Mouse (Mus musculus) kidney, adult 8-10 months (tissue): ENCODE data around the gene Lpin2.
A peak's percentile ranks its signal among the peaks of the same experiment; 100 is the strongest.

ENCODE experiments used
- DNase-seq, 2 experiments: peaks; one replicate each; pipeline ENCODE4 v3.0.0; 2022

Gene Lpin2

DNA sequence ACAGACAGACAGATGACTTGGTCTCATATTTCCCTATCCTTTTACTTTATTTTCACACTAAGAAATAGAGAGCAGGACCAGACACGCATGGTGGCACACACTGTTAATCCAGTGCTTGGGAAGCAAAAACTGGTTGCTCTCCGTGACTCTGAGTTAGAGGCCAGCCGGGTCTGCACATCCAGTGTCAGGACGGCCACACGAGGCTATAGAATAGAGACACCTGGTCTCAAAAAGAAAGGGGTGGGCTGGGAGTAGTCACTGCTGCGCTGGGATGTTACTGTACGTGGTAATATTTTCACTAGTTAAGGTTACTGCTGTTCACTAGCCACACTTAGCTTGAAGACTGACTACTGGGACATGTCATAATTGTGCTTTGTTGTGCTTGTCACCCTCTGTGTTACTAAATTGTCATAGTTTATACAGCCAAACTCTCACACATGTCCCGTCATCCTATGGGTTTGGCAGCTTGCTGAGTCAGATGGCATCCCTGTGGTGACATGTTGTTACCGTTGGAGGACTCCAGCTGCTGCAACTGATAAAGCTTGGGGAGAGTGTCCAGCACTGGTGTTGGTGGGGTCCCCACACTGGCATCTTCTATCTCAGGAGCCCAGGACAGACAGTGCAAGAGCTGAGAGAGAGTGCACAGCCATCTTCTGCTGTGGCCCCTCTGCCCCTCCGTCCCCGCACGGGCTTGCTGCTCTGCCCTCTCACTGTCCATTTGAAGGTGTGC, 53.0 kb downstream of the Lpin2 start:
- no peak for DNase-seq

DNA sequence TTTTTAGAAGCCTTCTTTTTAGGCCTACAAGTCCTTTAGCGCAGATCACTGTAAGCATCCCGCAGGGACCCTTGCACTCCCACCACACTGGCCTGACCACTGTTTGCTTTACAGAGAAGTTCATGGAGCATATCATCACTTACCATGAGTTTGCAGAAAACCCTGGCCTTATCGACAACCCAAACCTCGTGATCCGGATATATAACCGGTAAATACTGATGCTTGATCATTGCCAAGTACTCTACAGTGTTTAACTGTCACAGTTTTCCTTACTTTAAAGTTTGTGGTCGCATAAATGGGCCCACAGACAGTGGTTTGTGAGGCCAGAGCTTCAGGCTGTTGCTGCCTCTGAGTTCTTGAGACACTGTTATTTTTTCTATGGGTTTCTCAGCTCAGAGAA, 56.1 kb downstream of the Lpin2 start:
- no peak for DNase-seq

DNA sequence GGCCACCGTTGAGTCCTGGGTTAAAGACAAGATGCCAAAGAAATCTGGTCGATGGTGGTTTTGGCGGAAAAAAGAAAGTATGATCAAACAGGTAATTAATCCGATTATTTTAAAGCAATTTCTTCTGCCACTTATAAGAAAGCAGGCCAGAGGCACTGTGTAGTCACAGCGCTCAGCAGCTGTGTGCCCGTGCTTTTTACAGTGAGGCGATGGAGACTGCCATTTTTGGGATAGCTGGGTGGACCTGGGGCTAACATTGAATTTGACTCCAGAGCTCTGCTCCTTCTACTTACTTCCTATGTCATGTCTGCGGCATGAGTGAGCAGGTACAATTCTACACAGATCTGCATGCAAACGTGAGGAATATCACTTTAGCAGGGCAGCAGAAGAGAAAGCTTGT, 58.5 kb downstream of the Lpin2 start:
- DNase-seq = no peak

DNA sequence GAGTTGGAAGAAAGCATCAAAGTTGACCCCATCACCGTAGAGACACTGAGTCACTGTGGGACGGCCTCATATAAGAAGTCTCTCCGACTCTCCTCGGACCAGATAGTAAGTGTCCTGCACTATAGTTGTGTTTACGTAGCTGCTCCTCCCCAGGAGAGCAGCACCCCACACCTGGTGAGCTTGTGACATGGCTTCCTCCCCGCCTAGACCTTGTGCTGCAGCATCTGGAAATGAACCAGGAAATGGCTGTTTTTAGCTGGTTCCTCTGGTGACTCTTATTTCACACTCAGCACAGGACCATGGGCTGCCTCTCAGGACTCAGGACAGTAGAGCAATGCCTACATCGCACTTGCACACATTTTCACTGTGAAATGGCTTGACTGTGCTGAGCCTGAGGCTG, 60.3 kb downstream of the Lpin2 start:
- no peak for DNase-seq

DNA sequence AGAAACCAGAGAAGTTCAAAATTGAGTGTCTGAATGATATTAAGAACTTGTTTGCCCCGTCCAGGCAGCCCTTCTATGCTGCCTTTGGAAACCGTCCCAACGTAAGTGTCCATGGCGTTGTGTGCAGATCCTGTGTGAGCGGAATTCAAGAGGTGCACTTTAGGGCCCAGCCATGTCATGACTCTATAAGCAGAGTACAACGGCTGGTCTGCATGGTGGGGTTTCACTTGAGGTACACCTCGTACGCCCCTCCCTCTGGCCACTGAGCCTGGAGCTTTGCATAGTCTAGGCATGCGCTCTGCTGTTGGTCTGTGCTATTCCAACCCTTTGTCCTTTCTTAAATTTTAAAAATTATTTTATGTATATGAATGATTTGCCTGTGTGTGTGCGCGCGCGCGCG, 62.8 kb downstream of the Lpin2 start:
- no peak for DNase-seq

DNA sequence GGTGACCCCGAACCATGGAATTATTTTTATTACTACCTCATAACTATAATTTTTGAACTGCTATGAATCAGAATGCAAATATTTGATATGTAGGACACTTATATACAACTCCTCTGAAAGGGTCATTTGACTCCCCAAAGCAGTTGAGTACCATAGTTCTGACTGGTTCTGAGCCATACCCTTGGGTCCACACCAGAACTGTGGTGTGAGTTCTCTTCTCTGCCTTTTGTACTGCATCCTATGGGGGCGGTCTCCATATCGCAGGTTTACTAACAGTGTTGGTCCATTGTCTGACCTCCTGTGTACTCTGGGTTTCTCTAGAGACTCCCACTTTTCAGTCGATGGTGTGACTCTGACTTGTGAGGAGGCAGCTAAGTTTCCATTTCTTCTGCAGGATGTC, 63.7 kb downstream of the Lpin2 start:
- no peak for DNase-seq

DNA sequence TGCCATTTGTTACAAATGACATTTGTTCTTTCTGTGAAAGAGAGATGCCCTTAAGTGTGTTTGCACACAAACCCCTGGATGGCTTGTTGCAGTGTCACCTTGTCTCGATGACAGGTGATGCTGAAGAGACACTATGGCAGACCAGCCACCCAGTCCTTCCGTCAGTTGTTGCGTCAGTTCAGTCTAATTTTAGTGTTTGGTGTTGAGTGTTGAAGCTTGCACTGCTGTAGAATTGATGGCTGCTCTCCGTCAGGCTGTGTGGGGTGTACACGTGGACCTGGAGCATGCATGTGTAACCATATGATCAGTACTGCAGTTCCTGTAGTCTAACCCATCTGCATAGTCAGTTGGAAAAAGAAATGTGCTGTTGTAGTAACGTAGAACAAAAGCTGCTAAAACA, 66.6 kb downstream of the Lpin2 start:
- no peak for DNase-seq

DNA sequence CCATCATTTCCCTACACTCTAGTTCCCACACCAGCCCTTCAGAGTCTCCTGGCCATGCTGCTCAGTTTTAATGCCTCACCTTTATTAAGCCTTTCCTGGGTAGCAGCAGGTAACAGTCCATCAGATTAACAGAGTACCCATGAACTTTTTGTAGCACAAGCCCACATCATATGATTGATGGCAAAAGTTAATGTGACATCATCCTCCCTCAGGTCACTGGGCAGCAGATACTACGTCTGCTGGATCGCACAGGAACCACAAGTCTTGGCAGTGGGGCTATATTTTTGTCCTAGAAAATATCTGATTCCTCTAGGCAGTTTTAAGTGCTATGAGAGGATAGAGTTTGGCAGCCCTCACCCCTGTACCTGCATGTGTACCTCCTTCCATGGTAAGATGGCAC, 67.7 kb downstream of the Lpin2 start:
- no peak for DNase-seq

DNA sequence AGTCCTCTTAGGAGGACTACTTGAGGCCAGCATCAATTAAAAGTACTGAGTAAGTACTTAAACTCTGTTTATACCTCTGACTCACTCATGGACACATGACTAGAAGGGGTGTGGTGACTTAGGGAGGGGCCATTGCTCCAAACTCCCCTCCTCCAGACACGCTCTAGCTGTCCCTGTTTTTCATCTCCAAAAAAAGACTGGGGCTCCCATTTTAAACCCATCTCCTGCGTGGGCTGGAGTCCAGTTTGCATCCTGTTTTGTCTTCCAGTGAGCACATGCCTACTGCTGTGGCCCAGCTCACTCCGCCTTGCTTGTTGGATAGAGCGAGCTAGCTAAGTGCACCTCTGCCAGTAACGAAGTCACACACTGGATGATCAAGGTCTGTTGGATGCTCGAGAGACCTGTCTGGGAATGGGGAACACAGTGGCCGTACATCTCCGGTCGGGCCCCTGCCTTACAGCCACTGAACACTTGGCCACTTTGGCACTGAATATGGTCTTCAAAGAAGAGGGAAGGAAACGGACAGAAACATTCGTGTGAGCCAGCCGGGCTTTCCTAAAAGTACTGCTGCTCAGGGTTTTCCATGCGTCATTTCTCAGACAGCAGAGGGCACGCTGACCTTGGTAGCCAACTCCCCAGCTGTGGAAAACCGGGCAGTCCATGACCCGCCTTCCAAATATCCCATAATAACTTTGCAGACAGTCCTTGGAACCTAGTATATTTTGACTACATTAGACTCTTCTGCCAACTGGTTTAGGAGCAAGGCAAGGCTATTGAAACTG, 68.7 kb downstream of the Lpin2 start:
- peak; percentile 17 to 39 for DNase-seq

DNA sequence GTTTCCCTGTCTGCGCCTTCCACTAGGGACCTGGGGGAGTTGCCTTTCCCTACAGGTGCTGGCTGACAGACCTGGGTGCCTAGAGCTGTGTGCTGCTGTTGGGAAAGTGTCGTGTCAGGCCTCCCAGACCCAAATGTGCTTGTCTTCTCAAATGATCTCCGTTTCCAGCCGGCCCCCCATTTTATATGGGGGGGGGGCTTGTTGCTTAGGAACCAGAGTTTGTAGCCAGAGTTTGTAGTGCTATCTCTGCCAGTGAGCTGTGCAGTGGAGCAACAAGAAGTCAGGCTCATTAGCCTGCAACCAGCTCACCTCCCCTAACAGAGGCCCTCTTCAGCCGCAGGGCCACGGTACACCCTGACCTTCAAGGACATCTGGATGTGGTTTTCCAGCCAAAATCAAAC, 69.2 kb downstream of the Lpin2 start:
- peak in 1 of 2 experiments; percentile 50 for DNase-seq

DNA sequence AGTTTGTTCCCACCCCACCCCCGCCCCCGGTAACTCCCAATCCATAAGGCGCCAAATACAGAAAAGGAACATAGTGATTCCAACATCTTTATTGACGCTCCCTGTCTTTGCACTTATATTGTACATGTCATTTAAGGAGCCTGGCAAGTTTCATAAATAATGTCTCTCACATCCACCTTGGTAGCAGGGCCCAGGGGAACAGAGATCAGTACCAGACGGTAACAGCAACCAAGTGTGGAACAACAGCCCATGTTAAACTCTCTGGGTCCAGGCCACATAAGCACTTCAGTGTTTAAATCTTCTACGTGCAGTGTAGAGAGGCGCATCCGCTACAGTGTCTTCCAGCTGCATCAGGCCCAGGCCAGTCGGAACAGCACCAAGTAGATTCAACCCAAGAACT, 69.7 kb downstream of the Lpin2 start:
- DNase-seq = no peak

DNA sequence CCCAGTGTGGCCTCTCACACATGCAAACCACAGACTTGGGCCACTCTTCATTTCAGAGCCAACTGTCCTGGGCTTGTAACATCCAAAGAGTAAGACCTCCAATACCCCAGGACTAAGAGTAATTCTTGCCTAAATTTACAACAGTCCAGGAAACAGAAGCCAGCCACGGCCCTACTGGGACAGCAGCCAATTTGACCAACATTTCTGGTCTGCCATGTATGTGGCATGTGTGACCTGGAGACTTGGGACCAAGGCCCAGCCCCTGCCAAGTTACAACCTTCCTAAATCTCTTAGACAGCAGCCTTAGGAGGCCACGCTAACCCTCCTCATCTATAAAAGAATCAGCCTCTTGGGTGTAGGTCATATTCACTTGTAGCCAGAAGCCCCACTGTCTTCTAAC, 71.0 kb downstream of the Lpin2 start:
- DNase-seq = no peak

DNA sequence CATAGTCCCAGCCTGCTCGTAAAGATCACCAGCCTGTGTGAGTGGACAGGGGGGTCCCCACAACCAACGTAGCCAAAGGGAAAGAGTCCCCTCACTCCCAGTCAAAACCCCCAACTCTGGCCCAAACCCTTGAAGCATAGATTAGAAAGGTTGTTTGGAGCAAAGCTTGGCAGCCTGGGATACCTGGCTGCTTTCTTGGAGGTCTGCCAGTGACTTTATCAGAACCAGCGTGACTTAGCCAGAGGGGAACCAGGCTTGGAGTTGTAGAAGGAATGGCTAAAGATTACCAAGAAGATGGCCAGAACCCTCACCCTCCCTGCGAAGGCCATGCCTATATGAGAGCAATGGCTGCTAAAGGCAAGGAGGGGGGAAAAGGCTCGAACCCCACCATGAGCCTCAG, 71.7 kb downstream of the Lpin2 start:
- peak; percentile 46 to 54 for DNase-seq

DNA sequence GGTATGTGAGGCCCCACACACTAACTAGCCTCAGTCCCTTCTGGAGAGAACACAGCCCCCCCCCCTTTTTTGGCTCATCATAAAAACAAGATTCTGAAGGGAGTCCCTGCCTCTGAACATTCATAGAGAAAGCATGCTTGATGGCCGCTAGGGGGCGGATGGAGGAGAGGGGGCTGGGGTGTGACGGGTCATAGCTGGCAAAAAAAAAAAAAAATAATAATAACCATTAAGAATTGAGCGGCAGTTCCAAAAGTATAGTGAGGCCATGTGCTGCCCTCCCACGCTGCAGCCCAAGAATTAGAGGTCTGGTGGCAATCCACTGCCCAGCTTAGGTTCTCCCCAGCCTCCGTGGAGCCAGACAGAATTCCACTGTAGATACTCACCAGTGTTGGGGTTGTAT, 72.4 kb downstream of the Lpin2 start:
- DNase-seq = no peak

DNA sequence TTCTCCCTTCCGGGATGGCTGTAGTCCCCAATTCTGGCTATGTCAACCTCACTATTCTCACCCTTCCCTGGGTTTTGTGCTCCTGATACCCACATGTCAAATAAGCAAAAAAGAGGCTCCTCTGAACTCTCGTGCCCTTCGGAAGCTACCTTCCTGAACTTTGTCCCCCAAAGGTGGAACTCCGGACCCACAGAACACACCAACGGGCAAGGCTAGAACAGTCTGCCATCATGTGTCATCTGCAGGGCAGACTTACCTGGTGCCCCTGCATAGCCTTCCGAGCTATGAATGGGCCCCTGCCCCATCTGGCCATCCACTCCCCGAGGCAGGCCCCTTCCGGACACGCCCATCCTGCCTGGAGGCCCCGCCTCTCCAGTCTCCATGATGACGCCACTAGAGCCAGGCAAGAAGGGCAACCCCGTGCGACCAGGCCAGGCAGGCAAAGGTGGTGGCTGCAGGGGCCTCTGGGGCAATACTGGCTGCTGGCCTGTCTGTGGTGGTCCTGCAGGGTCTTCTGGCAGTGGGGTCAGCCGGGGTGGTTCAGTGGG, 73.8 kb downstream of the Lpin2 start:
- no peak for DNase-seq

DNA sequence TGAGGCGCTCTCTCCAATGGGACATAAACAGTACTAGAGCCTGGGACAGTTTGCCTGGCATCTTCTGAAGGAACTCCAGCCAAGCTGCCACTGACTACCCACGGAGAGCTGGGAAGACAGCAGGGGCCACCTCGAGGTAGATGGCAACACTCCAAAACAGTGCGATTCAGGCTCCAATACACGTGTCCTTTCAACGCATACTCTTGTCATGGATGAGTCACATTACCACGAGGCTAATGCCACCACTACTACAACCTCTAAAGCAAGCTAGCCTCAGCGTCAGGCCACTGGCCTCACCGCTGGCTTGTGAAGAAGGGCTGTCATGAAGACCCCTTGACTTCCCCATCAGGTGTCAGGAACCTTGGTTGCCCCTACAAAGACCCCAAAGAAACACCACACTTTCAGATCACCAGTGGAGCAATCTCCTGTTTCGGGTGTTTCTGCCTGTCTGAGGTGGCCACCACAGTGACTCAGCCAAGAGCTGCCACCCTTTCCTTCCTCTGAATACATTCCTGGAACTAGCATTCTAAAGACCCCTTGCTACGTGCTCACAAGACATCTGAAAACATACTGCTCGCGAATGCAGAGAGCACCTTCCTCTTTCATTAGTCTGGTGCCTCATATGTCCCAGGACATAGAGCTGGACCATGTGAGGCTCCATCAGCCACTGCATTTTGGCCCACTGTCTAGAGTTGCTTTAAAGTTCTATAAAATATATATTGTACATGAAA, 74.6 kb downstream of the Lpin2 start:
- DNase-seq = no peak

DNA sequence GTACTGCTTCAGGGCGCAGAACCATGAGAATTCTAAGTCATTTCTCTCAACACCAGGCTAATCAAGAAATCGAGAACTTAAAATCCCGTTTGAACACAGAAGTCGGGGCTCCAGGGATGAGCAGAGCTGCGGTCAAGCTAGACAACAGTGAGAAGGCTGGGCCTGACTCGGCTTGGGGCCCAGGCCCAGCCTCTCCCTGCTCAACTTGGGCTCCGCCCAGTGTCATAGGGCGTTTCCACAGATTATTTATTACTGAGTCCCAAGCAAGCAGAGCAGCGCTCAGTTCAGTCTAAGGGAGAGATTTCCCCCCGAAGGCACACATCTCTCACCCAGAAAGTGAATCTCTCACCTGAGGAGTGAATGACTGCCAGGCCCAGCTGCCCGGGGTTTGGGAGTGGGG, 77.4 kb downstream of the Lpin2 start:
- DNase-seq = peak in 1 of 2 experiments; percentile 58

DNA sequence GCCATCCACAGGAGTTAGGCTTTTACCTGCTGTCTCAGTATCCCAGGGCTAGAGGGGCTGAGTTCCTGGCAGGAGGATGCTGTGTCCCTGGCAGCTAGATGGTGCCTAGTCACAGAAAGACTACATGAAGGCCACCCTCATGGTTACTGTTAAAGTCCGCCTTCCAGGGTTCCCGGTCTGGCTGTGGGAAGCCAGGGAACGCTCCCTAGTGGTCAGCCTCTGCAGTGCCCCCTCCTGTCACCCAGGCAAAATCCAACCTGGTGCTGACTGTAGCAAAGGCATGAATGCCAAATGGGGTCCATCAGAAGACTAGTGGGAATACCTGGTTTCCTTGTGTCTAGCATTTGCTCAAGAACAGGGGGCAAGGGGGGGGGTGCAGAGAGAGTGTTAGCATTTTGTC, 78.3 kb downstream of the Lpin2 start:
- DNase-seq = no peak

DNA sequence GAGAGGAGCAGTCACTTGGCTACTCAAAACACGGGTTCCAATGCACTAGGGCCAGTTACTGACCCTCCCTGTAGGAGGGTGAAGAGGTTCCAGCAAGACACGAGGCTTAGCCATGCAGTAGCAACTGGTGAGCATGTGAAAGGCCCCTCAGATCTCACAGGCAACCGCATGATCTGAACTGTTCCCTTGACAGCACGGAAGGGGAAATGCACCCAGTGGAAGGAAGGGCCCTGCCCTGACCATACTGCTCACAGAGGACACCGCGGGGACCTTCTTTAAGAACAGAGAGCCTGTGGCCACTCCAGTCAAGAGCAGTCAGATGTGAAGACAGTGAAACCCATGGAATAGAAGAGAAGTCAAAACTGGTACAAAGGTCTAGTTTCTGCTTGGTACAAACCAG, 80.8 kb downstream of the Lpin2 start:
- no peak for DNase-seq

DNA sequence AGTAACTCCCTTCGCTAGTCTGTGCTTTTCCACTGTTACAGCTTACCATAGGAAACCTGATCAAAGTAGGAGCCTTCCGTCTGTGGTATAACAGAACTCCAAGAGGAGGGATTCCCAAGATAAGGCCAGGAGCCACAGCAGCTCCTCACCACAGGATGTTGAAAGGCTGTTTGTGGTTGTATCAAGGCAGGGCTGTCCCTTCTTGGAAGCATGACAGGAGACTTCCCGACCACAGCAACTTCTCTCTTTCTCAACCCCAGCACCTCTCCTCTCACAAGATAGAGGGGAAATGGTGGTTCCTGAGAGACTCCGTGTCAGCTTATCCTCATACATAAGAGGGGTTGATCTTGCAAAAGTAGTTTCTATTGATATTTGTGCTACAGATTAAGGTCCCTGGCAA, 82.4 kb downstream of the Lpin2 start:
- DNase-seq = no peak

DNA sequence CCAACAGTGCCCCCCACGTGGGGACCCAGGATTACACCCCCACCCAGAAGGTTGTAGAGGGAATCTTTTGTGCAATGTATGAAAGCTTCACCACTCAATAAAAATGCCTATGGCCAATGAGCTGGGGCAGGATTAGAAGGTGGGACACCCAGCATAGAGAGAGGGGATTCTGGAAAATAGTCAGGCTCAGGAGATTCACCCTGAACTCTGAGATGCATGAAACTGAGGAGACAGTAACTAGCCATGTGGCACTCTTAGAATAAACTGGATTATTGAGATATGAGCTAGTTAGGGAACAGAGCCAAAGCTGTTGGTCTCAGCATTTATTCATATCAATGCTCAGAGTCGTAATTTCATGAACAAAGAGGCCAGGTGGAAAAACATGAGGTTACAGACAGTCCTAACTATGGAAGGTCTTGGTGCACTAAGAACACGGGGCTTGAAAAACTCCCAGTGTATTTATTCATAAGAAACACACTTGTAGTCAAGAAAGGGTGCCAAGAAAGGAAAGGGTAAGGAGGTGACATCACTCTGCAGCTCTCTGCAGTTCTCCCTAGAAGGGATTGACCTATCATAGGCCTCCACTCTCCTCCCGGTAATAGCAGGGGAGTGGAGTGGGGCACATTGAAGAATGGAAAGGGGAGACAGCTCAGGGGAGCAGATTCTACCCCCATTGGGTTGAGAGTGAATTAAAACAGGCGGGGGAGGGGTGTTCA, 83.1 kb downstream of the Lpin2 start:
- DNase-seq = no peak

DNA sequence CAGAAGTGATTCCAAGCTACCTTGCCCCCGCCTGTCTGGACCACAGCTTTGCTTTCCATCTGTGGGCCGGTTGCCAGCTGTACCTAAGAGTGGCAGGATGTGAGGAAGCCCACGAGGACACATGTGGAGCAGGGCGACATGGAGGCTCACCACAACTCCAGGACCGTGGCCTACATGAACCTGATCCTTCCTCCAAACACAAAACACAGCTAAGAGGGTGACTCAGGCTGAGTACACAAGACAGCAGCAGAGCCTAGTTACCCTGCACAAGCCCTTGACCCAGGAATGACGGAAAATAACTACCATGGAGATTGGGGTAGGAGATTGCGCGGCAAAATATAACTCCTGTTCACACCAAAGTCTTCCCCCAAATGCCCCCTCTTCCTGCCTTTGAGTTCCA, 85.0 kb downstream of the Lpin2 start:
- DNase-seq = no peak

DNA sequence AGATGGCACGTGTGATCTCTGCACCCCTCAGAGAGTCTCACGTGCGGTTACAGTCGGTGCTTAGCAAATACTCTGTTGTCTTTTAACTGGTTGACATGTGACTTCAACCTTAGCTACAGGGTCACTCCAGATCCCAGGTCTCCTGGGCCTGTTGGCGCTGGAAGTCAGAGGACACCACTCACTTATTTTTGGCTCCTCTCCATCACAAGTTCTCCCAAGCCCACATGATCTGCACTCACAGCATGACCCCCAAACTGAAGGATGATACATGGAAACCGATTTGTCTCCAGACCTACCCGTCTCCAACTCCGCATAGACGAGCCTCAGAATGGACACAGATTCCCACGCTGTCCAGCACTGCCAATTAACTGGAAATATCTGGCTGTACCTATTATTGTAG, 85.8 kb downstream of the Lpin2 start:
- DNase-seq = no peak
